Mouse (Mus musculus): Measurements from ENCODE around the gene Epm2aip1. TPM values are rescaled to one million over a fixed set of nuclear protein-coding genes. Genes with fewer than 3 reads are reported as not detected.
A peak's percentile ranks its signal among the peaks of the same experiment; 100 is the strongest.

Epm2aip1 gene
- polyA plus RNA-seq, 1 experiment from 2014 or later, result 5.9 TPM

GRCm38 (mm10) chr9:111289294-111289831, 17.6 kb downstream of the Epm2aip1 start:
- ATAC-seq (ENCODE audit: low read depth) (peak; percentile 52), DNase-seq (no peak)
- Histone ChIP-seq H3K4me3 (replicated peaks) (no peak overlapping the region), H3K9me3 (replicated peaks) (no peaks in the 10 kb centered on the region), H3K4me1 (replicated peaks) (peaks cover 8% of the 10 kb centered on the region), H3K9ac (no peak overlapping the region; the same call in 1 of the 2 replicates), H3K27me3 (no peaks in the 10 kb centered on the region), H3K4me2 (peak overlapping the region; percentile 46), H3K36me3 (no peaks in the 10 kb centered on the region), H3K27ac (peak overlapping the region; percentile 23; the same call in 1 of the 2 replicates)
- WGBS (ENCODE audit: insufficient replicate concordance), result 51% methylated on average over 9 of the region's 9 CpGs

- H3K4me3 ChIP-seq (replicated peaks), result no peak overlapping the region
- no peaks in the 10 kb centered on the region for H3K9me3 ChIP-seq (replicated peaks)
- ATAC-seq (ENCODE audit: low read depth) (peak; percentile 70), DNase-seq (peak; percentile 81)
- H3K4me1 ChIP-seq (replicated peaks), result peaks cover 8% of the 10 kb centered on the region
- 16% methylated on average over 21 of the region's 21 CpGs for WGBS (ENCODE audit: insufficient replicate concordance)
- H3K27ac ChIP-seq, result peak overlapping the region; percentile 23; the same call in 1 of the 2 replicates
- H3K4me2 ChIP-seq, result peak overlapping the region; percentile 46
- no peaks in the 10 kb centered on the region for H3K36me3 ChIP-seq
- no peaks in the 10 kb centered on the region for H3K27me3 ChIP-seq
- no peak overlapping the region; the same call in 1 of the 2 replicates for H3K9ac ChIP-seq
These were observed 18.2 kb downstream of the Epm2aip1 start for GRCm38 (mm10) chr9:111289832-111290339.

GRCm38 (mm10) chr9:111290539-111291100, 18.9 kb downstream of the Epm2aip1 start:
- ATAC-seq (ENCODE audit: low read depth) (no peak), DNase-seq (no peak)
- H3K27ac ChIP-seq, result no peak overlapping the region
- H3K4me1 ChIP-seq (replicated peaks), result peaks cover 8% of the 10 kb centered on the region
- 71% methylated on average over 11 of the region's 11 CpGs for WGBS (ENCODE audit: insufficient replicate concordance)
- no peaks in the 10 kb centered on the region for H3K36me3 ChIP-seq
- no peak overlapping the region for H3K9ac ChIP-seq
- no peak overlapping the region for H3K4me3 ChIP-seq (replicated peaks)
- H3K4me2 ChIP-seq, result no peak overlapping the region
- no peaks in the 10 kb centered on the region for H3K9me3 ChIP-seq (replicated peaks)
- H3K27me3 ChIP-seq, result no peaks in the 10 kb centered on the region

- 64% methylated on average over 4 of the region's 4 CpGs for WGBS (ENCODE audit: insufficient replicate concordance)
- no peak for ATAC-seq (ENCODE audit: low read depth)
- peaks cover 8% of the 10 kb centered on the region for H3K4me1 ChIP-seq (replicated peaks)
These were observed 21.5 kb downstream of the Epm2aip1 start for GRCm38 (mm10) chr9:111293234-111293633.

GRCm38 (mm10) chr9:111294911-111295310, 23.2 kb downstream of the Epm2aip1 start:
- DNase-seq, result no peak
- no peak for ATAC-seq (ENCODE audit: low read depth)
- Histone ChIP-seq H3K4me3 (replicated peaks) (no peak overlapping the region), H3K9ac (no peak overlapping the region), H3K36me3 (no peaks in the 10 kb centered on the region), H3K27ac (no peak overlapping the region), H3K9me3 (replicated peaks) (no peaks in the 10 kb centered on the region), H3K4me2 (no peak overlapping the region), H3K27me3 (no peaks in the 10 kb centered on the region), H3K4me1 (replicated peaks) (0 out of 2 replicates have a peak, but pooled peaks cover 2% of the 10 kb centered on the region)
- WGBS (ENCODE audit: insufficient replicate concordance), result 74% methylated on average over 6 of the region's 6 CpGs

More at GRCm38 (mm10) chr9:111293234-111293633, 21.5 kb downstream of the Epm2aip1 start:
- DNase-seq, result no peak
- H3K9me3 ChIP-seq (replicated peaks), result no peaks in the 10 kb centered on the region
- H3K4me2 ChIP-seq, result no peak overlapping the region
- no peaks in the 10 kb centered on the region for H3K36me3 ChIP-seq
- no peak overlapping the region for H3K27ac ChIP-seq
- no peak overlapping the region for H3K9ac ChIP-seq
- no peaks in the 10 kb centered on the region for H3K27me3 ChIP-seq
- no peak overlapping the region for H3K4me3 ChIP-seq (replicated peaks)

- ATAC-seq (ENCODE audit: low read depth) (no peak), DNase-seq (no peak)
- Histone ChIP-seq H3K36me3 (no peaks in the 10 kb centered on the region), H3K4me1 (replicated peaks) (no peaks in the 10 kb centered on the region), H3K9ac (no peak overlapping the region), H3K4me3 (replicated peaks) (no peak overlapping the region), H3K4me2 (no peak overlapping the region), H3K27me3 (no peaks in the 10 kb centered on the region), H3K9me3 (replicated peaks) (no peaks in the 10 kb centered on the region), H3K27ac (no peak overlapping the region)
- 41% methylated on average over 2 of the region's 2 CpGs for WGBS (ENCODE audit: insufficient replicate concordance)
These were observed 23.6 kb downstream of the Epm2aip1 start for GRCm38 (mm10) chr9:111295323-111295722.

GRCm38 (mm10) chr9:111296433-111296832, 24.7 kb downstream of the Epm2aip1 start:
- H3K9ac ChIP-seq, result no peak overlapping the region
- no peak overlapping the region for H3K27ac ChIP-seq
- H3K4me2 ChIP-seq, result no peak overlapping the region
- no peaks in the 10 kb centered on the region for H3K36me3 ChIP-seq
- 64% methylated on average over 7 of the region's 7 CpGs for WGBS (ENCODE audit: insufficient replicate concordance)
- no peak for ATAC-seq (ENCODE audit: low read depth)
- H3K4me3 ChIP-seq (replicated peaks), result no peak overlapping the region
- H3K9me3 ChIP-seq (replicated peaks), result no peaks in the 10 kb centered on the region
- H3K27me3 ChIP-seq, result no peaks in the 10 kb centered on the region
- no peak for DNase-seq
- no peaks in the 10 kb centered on the region for H3K4me1 ChIP-seq (replicated peaks)

GRCm38 (mm10) chr9:111298606-111299005, 26.9 kb downstream of the Epm2aip1 start:
- H3K27ac ChIP-seq, result no peak overlapping the region
- H3K4me1 ChIP-seq (replicated peaks), result no peaks in the 10 kb centered on the region
- no peak for DNase-seq
- no peak overlapping the region for H3K4me2 ChIP-seq
- no peak overlapping the region for H3K9ac ChIP-seq
- no peaks in the 10 kb centered on the region for H3K36me3 ChIP-seq
- no peak for ATAC-seq (ENCODE audit: low read depth)
- H3K9me3 ChIP-seq (replicated peaks), result no peaks in the 10 kb centered on the region
- H3K27me3 ChIP-seq, result no peaks in the 10 kb centered on the region
- WGBS (ENCODE audit: insufficient replicate concordance), result 74% methylated on average over 2 of the region's 2 CpGs
- no peak overlapping the region for H3K4me3 ChIP-seq (replicated peaks)

- no peak for ATAC-seq (ENCODE audit: low read depth)
- WGBS (ENCODE audit: insufficient replicate concordance), result 54% methylated on average over 12 of the region's 12 CpGs
These were observed 30.6 kb downstream of the Epm2aip1 start for GRCm38 (mm10) chr9:111302196-111302831.

GRCm38 (mm10) chr9:111304036-111304435, 32.3 kb downstream of the Epm2aip1 start:
- Histone ChIP-seq H3K4me2 (no peak overlapping the region), H3K4me1 (replicated peaks) (no peaks in the 10 kb centered on the region), H3K27ac (no peak overlapping the region), H3K9me3 (replicated peaks) (no peaks in the 10 kb centered on the region), H3K27me3 (peaks cover 6% of the 10 kb centered on the region; the same call in 1 of the 2 replicates), H3K9ac (no peak overlapping the region), H3K4me3 (replicated peaks) (no peak overlapping the region), H3K36me3 (no peaks in the 10 kb centered on the region)
- ATAC-seq (ENCODE audit: low read depth), result no peak
- DNase-seq, result no peak
- WGBS (ENCODE audit: insufficient replicate concordance), result 79% methylated on average over 6 of the region's 6 CpGs

More at GRCm38 (mm10) chr9:111302196-111302831, 30.6 kb downstream of the Epm2aip1 start:
- Histone ChIP-seq H3K27me3 (no peaks in the 10 kb centered on the region), H3K36me3 (no peaks in the 10 kb centered on the region), H3K27ac (no peak overlapping the region), H3K4me2 (no peak overlapping the region), H3K4me3 (replicated peaks) (no peak overlapping the region), H3K9ac (no peak overlapping the region), H3K4me1 (replicated peaks) (no peaks in the 10 kb centered on the region), H3K9me3 (replicated peaks) (no peaks in the 10 kb centered on the region)
- DNase-seq, result no peak

- 66% methylated on average over 7 of the region's 7 CpGs for WGBS (ENCODE audit: insufficient replicate concordance)
- H3K9ac ChIP-seq, result no peak overlapping the region
- no peaks in the 10 kb centered on the region for H3K4me1 ChIP-seq (replicated peaks)
- no peak overlapping the region for H3K4me2 ChIP-seq
- no peaks in the 10 kb centered on the region for H3K36me3 ChIP-seq
- H3K27me3 ChIP-seq, result peaks cover 27% of the 10 kb centered on the region
- no peak overlapping the region for H3K4me3 ChIP-seq (replicated peaks)
- no peak for ATAC-seq (ENCODE audit: low read depth)
- H3K9me3 ChIP-seq (replicated peaks), result no peaks in the 10 kb centered on the region
- DNase-seq, result no peak
- no peak overlapping the region for H3K27ac ChIP-seq
These were observed 34.4 kb downstream of the Epm2aip1 start for GRCm38 (mm10) chr9:111306142-111306541.

All from liver, embryonic 13.5 days (tissue).